Mouse (Mus musculus) limb, embryonic 12.5 days (tissue): ENCODE measurements at regions not wholly inside any gene's neighbourhood (a gene's known extent, or its start where the extent isn't known, plus 50 kb on each side); places are given as distances from the start of the nearest gene placed in this dataset.

Experiments used
- ATAC-seq: fragments of 200-750 bp; cut with Nextera tagmentation; 2 replicates; pipeline ENCODE4 v1.8.0; 2017; ENCODE audit warnings: low read depth, moderate TSS enrichment; ENCODE audit not compliant: insufficient number of reproducible peaks, insufficient read depth, low FRiP score, low TSS enrichment
- H3K27ac ChIP-seq: fragments of 300-500 bp; sonication (generic); 2 replicates; pipeline ENCODE4 v1.5.1; 2016; ENCODE audit warnings: mild to moderate bottlenecking, moderate library complexity
- H3K27me3 ChIP-seq: fragments of 300-500 bp; sonication (generic); 2 replicates; pipeline ENCODE4 v1.6.1; 2016; ENCODE audit warnings: mild to moderate bottlenecking, moderate library complexity
- H3K36me3 ChIP-seq: fragments of 300-500 bp; sonication (generic); 2 replicates; pipeline ENCODE4 v1.6.1; 2016; ENCODE audit warnings: mild to moderate bottlenecking, moderate library complexity
- H3K4me1 ChIP-seq: fragments of 300-500 bp; sonication (generic); replicated peaks from 2 replicates; pipeline ENCODE4 v1.6.1; 2016
- H3K4me2 ChIP-seq: fragments of 300-500 bp; sonication (generic); 2 replicates; pipeline ENCODE4 v1.6.1; 2016; ENCODE audit warnings: mild to moderate bottlenecking, moderate library complexity
- H3K4me3 ChIP-seq: fragments of 300-500 bp; sonication (generic); replicated peaks from 2 replicates; pipeline ENCODE4 v1.5.1; 2016; ENCODE audit warnings: mild to moderate bottlenecking
- H3K9ac ChIP-seq: fragments of 300-500 bp; sonication (generic); replicated peaks from 2 replicates; pipeline ENCODE4 v1.6.1; 2016; ENCODE audit warnings: mild to moderate bottlenecking, moderate library complexity
- H3K9me3 ChIP-seq: fragments of 300-500 bp; sonication (generic); 2 replicates; pipeline ENCODE4 v1.6.1; 2016; ENCODE audit warnings: mild to moderate bottlenecking, moderate library complexity
- WGBS: fragments of 180-500 bp; shearing (Covaris S2); methylation state at CpG from one replicate; pipeline ENCODE4 v1.1.7; 2016; 5-methylcytosine and 5-hydroxymethylcytosine counted together

- H3K27ac ChIP-seq: no peak overlapping the region
- no peaks in the 10 kb centered on the region for H3K36me3 ChIP-seq
- 0 out of 2 replicates have a peak, but pooled peaks cover 5% of the 10 kb centered on the region for H3K4me1 ChIP-seq
- whole genome bisulfite sequencing: 90% methylated on average over 4 of the region's 4 CpGs
- H3K27me3 ChIP-seq: no peaks in the 10 kb centered on the region
- no peak overlapping the region for H3K4me3 ChIP-seq
- no peak overlapping the region for H3K9ac ChIP-seq
- no peak for ATAC-seq
- no peak overlapping the region for H3K4me2 ChIP-seq
- no peaks in the 10 kb centered on the region for H3K9me3 ChIP-seq
Observed at GRCm38 (mm10) chr13:83023972-83024371, 479.9 kb upstream of the Mef2c start.

- ATAC-seq: no peak
- no peaks in the 10 kb centered on the region for H3K27me3 ChIP-seq
- H3K4me2 ChIP-seq: no peak overlapping the region
- H3K27ac ChIP-seq: no peak overlapping the region
- H3K4me1 ChIP-seq: no peaks in the 10 kb centered on the region
- H3K36me3 ChIP-seq: no peaks in the 10 kb centered on the region
- no peak overlapping the region for H3K4me3 ChIP-seq
- no peak overlapping the region for H3K9ac ChIP-seq
- H3K9me3 ChIP-seq: no peaks in the 10 kb centered on the region
Observed at GRCm38 (mm10) chr13:83035962-83036361, 467.9 kb upstream of the Mef2c start.

- Histone ChIP-seq H3K9ac (no peak overlapping the region), H3K4me2 (no peak overlapping the region), H3K9me3 (no peaks in the 10 kb centered on the region), H3K27ac (no peak overlapping the region), H3K4me3 (no peak overlapping the region), H3K27me3 (no peaks in the 10 kb centered on the region), H3K4me1 (peaks cover 3% of the 10 kb centered on the region), H3K36me3 (no peaks in the 10 kb centered on the region)
- no peak for ATAC-seq
- WGBS: 95% methylated on average over 1 of the region's 1 CpGs
Observed at GRCm38 (mm10) chr13:83041506-83041905, 462.3 kb upstream of the Mef2c start.

- Histone ChIP-seq H3K9me3 (no peaks in the 10 kb centered on the region), H3K4me2 (no peak overlapping the region), H3K9ac (no peak overlapping the region), H3K36me3 (no peaks in the 10 kb centered on the region), H3K4me3 (no peak overlapping the region), H3K4me1 (peaks cover 8% of the 10 kb centered on the region), H3K27me3 (no peaks in the 10 kb centered on the region), H3K27ac (no peak overlapping the region)
- WGBS: 93% methylated on average over 6 of the region's 6 CpGs
- ATAC-seq: no peak
Observed at GRCm38 (mm10) chr13:83045516-83045915, 458.3 kb upstream of the Mef2c start.

- no peak for ATAC-seq
- WGBS: 72% methylated on average over 2 of the region's 2 CpGs
- Histone ChIP-seq H3K9me3 (no peaks in the 10 kb centered on the region), H3K27me3 (no peaks in the 10 kb centered on the region), H3K27ac (no peak overlapping the region), H3K4me3 (no peak overlapping the region), H3K4me2 (no peak overlapping the region), H3K4me1 (peaks cover 8% of the 10 kb centered on the region), H3K36me3 (no peaks in the 10 kb centered on the region), H3K9ac (no peak overlapping the region)
Observed at GRCm38 (mm10) chr13:83045970-83046369, 457.9 kb upstream of the Mef2c start.

GRCm38 (mm10) chr13:83046571-83047123 lies 457.2 kb upstream of the Mef2c start:
- WGBS: 12% methylated on average over 4 of the region's 4 CpGs
- H3K9ac ChIP-seq: no peak overlapping the region
- ATAC-seq: peak; percentile 68; the same call in 1 of the 2 replicates
- no peak overlapping the region; the same call in 1 of the 2 replicates for H3K27ac ChIP-seq
- no peak overlapping the region for H3K4me3 ChIP-seq
- no peaks in the 10 kb centered on the region for H3K9me3 ChIP-seq
- H3K36me3 ChIP-seq: no peaks in the 10 kb centered on the region
- H3K4me1 ChIP-seq: peaks cover 8% of the 10 kb centered on the region
- 0 out of 2 replicates have a peak overlapping the region, but pooled peaks have one; percentile 8 for H3K4me2 ChIP-seq
- H3K27me3 ChIP-seq: no peaks in the 10 kb centered on the region

- 54% methylated on average over 2 of the region's 2 CpGs for WGBS
- ATAC-seq: no peak
- H3K4me1 ChIP-seq: no peaks in the 10 kb centered on the region
- no peak overlapping the region for H3K27ac ChIP-seq
- H3K4me2 ChIP-seq: no peak overlapping the region
- H3K36me3 ChIP-seq: no peaks in the 10 kb centered on the region
- H3K9me3 ChIP-seq: no peaks in the 10 kb centered on the region
- no peak overlapping the region for H3K4me3 ChIP-seq
- H3K9ac ChIP-seq: no peak overlapping the region
- H3K27me3 ChIP-seq: no peaks in the 10 kb centered on the region
Observed at GRCm38 (mm10) chr13:83055865-83056264, 448.0 kb upstream of the Mef2c start.

GRCm38 (mm10) chr13:83056415-83056814 lies 447.4 kb upstream of the Mef2c start:
- no peak overlapping the region for H3K27ac ChIP-seq
- no peaks in the 10 kb centered on the region for H3K4me1 ChIP-seq
- no peak overlapping the region for H3K4me3 ChIP-seq
- no peaks in the 10 kb centered on the region for H3K36me3 ChIP-seq
- 88% methylated on average over 2 of the region's 2 CpGs for WGBS
- no peaks in the 10 kb centered on the region for H3K27me3 ChIP-seq
- no peak overlapping the region for H3K9ac ChIP-seq
- no peak overlapping the region for H3K4me2 ChIP-seq
- no peak for ATAC-seq
- no peaks in the 10 kb centered on the region for H3K9me3 ChIP-seq

GRCm38 (mm10) chr13:83064727-83065126 lies 439.1 kb upstream of the Mef2c start:
- Histone ChIP-seq H3K4me2 (no peak overlapping the region), H3K36me3 (no peaks in the 10 kb centered on the region), H3K9me3 (no peaks in the 10 kb centered on the region), H3K27ac (no peak overlapping the region), H3K4me3 (no peak overlapping the region), H3K4me1 (peaks cover 6% of the 10 kb centered on the region; the same call in 1 of the 2 replicates), H3K9ac (no peak overlapping the region), H3K27me3 (no peaks in the 10 kb centered on the region)
- ATAC-seq: no peak
- WGBS: 77% methylated on average over 5 of the region's 5 CpGs

GRCm38 (mm10) chr13:83065201-83065600 lies 438.6 kb upstream of the Mef2c start:
- no peak overlapping the region for H3K9ac ChIP-seq
- WGBS: 90% methylated on average over 3 of the region's 3 CpGs
- no peak overlapping the region for H3K4me3 ChIP-seq
- no peaks in the 10 kb centered on the region for H3K36me3 ChIP-seq
- no peak for ATAC-seq
- no peaks in the 10 kb centered on the region for H3K27me3 ChIP-seq
- no peak overlapping the region for H3K27ac ChIP-seq
- peaks cover 6% of the 10 kb centered on the region; the same call in 1 of the 2 replicates for H3K4me1 ChIP-seq
- no peak overlapping the region for H3K4me2 ChIP-seq
- no peaks in the 10 kb centered on the region for H3K9me3 ChIP-seq

- Histone ChIP-seq H3K27me3 (no peaks in the 10 kb centered on the region), H3K27ac (no peak overlapping the region), H3K4me2 (no peak overlapping the region), H3K9me3 (no peaks in the 10 kb centered on the region), H3K4me3 (no peak overlapping the region), H3K9ac (no peak overlapping the region), H3K4me1 (peaks cover 6% of the 10 kb centered on the region; the same call in 1 of the 2 replicates), H3K36me3 (no peaks in the 10 kb centered on the region)
- ATAC-seq: no peak
- WGBS: 66% methylated on average over 8 of the region's 8 CpGs
Observed at GRCm38 (mm10) chr13:83066115-83066753, 437.6 kb upstream of the Mef2c start.

- H3K9ac ChIP-seq: no peak overlapping the region
- no peaks in the 10 kb centered on the region for H3K9me3 ChIP-seq
- H3K27me3 ChIP-seq: no peaks in the 10 kb centered on the region
- no peak for ATAC-seq
- no peak overlapping the region for H3K4me2 ChIP-seq
- H3K4me3 ChIP-seq: no peak overlapping the region
- WGBS: 83% methylated on average over 2 of the region's 2 CpGs
- H3K27ac ChIP-seq: no peak overlapping the region
- H3K36me3 ChIP-seq: no peaks in the 10 kb centered on the region
- peaks cover 6% of the 10 kb centered on the region; the same call in 1 of the 2 replicates for H3K4me1 ChIP-seq
Observed at GRCm38 (mm10) chr13:83067496-83067895, 436.3 kb upstream of the Mef2c start.
